Mouse (Mus musculus): ENCODE measurements at regions not wholly inside any gene's neighbourhood (a gene's known extent, or its start where the extent isn't known, plus 50 kb on each side); places are given as distances from the start of the nearest gene placed in this dataset.

GRCm38 (mm10) chr7:145098335-145098734 lies 109.6 kb downstream of the 1810010D01Rik start:
- H3K27ac ChIP-seq: no peak overlapping the region
- intact Hi-C loops (cut with DNase I): no loop called here
- H3K4me3 ChIP-seq: no peak overlapping the region
- TF ChIP-seq CTCF (IDR thresholded peaks at IDR 0.05): peak; percentile 40
- DNase-seq (ENCODE audit: extremely low spot score in 1 of 2, low spot score in 2 of 2): no peak

GRCm38 (mm10) chr7:145094134-145094526 lies 113.8 kb downstream of the 1810010D01Rik start:
- Histone ChIP-seq H3K27ac (no peak overlapping the region), H3K4me3 (no peak overlapping the region)
- DNase-seq (ENCODE audit: extremely low spot score in 1 of 2, low spot score in 2 of 2): no peak
- intact Hi-C loops (cut with DNase I): no loop called here
- TF ChIP-seq CTCF (IDR thresholded peaks at IDR 0.05): no peak

GRCm38 (mm10) chr7:145093417-145094133 lies 114.3 kb downstream of the 1810010D01Rik start:
- TF ChIP-seq CTCF (IDR thresholded peaks at IDR 0.05): no peak
- Histone ChIP-seq H3K4me3 (no peak overlapping the region), H3K27ac (no peak overlapping the region)
- intact Hi-C loops (cut with DNase I): no loop called here
- DNase-seq (ENCODE audit: extremely low spot score in 1 of 2, low spot score in 2 of 2): no peak

GRCm38 (mm10) chr7:145092392-145093176 lies 115.3 kb downstream of the 1810010D01Rik start:
- intact Hi-C loops (cut with DNase I): no loop called here
- Histone ChIP-seq H3K4me3 (no peak overlapping the region), H3K27ac (no peak overlapping the region)
- DNase-seq (ENCODE audit: extremely low spot score in 1 of 2, low spot score in 2 of 2): no peak
- TF ChIP-seq CTCF (IDR thresholded peaks at IDR 0.05): no peak

- H3K4me3 ChIP-seq: no peak overlapping the region
- intact Hi-C loops (cut with DNase I): no loop called here
- no peak overlapping the region for H3K27ac ChIP-seq
- TF ChIP-seq CTCF (IDR thresholded peaks at IDR 0.05): no peak
- no peak for DNase-seq (ENCODE audit: extremely low spot score in 1 of 2, low spot score in 2 of 2)
Measured at GRCm38 (mm10) chr7:145090849-145091248, 117.1 kb downstream of the 1810010D01Rik start.

- intact Hi-C loops (cut with DNase I): no loop called here
Measured at GRCm38 (mm10) chr7:145089315-145089721, 118.6 kb downstream of the 1810010D01Rik start.

GRCm38 (mm10) chr7:145088655-145089054 lies 119.3 kb downstream of the 1810010D01Rik start:
- Histone ChIP-seq H3K27ac (no peak overlapping the region), H3K4me3 (no peak overlapping the region)
- intact Hi-C loops (cut with DNase I): no loop called here
- TF ChIP-seq CTCF (IDR thresholded peaks at IDR 0.05): no peak
- DNase-seq (ENCODE audit: extremely low spot score in 1 of 2, low spot score in 2 of 2): no peak

More at GRCm38 (mm10) chr7:145089315-145089721, 118.6 kb downstream of the 1810010D01Rik start:
- Histone ChIP-seq H3K4me3 (no peak overlapping the region), H3K27ac (no peak overlapping the region)
- no peak for DNase-seq (ENCODE audit: extremely low spot score in 1 of 2, low spot score in 2 of 2)
- TF ChIP-seq CTCF (IDR thresholded peaks at IDR 0.05): no peak

GRCm38 (mm10) chr7:145087790-145088189 lies 120.1 kb downstream of the 1810010D01Rik start:
- intact Hi-C loops (cut with DNase I): no loop called here
- Histone ChIP-seq H3K27ac (no peak overlapping the region), H3K4me3 (no peak overlapping the region)
- TF ChIP-seq CTCF (IDR thresholded peaks at IDR 0.05): no peak
- DNase-seq (ENCODE audit: extremely low spot score in 1 of 2, low spot score in 2 of 2): no peak

- no peak for TF ChIP-seq CTCF (IDR thresholded peaks at IDR 0.05)
- intact Hi-C loops (cut with DNase I): no loop called here
- DNase-seq (ENCODE audit: extremely low spot score in 1 of 2, low spot score in 2 of 2): no peak
- Histone ChIP-seq H3K27ac (no peak overlapping the region), H3K4me3 (no peak overlapping the region)
Measured at GRCm38 (mm10) chr7:145082917-145083752, 124.8 kb downstream of the 1810010D01Rik start.

- DNase-seq (ENCODE audit: extremely low spot score in 1 of 2, low spot score in 2 of 2): no peak
- intact Hi-C loops (cut with DNase I): no loop called here
- no peak overlapping the region for H3K27ac ChIP-seq
- TF ChIP-seq CTCF (IDR thresholded peaks at IDR 0.05): no peak
- no peak overlapping the region for H3K4me3 ChIP-seq
Measured at GRCm38 (mm10) chr7:145071996-145072790, 132.5 kb upstream of the Ccnd1 start.

- DNase-seq (ENCODE audit: extremely low spot score in 1 of 2, low spot score in 2 of 2): no peak
- no peak overlapping the region for H3K4me3 ChIP-seq
- no peak overlapping the region for H3K27ac ChIP-seq
- intact Hi-C loops (cut with DNase I): no loop called here
- TF ChIP-seq CTCF (IDR thresholded peaks at IDR 0.05): no peak
Measured at GRCm38 (mm10) chr7:145071533-145071932, 131.8 kb upstream of the Ccnd1 start.
